19 mouse cellular contexts compared by ENCODE assay signal in genomic region chr16:8758193-8758592, GRCm38 (mm10).
"Had no signal": no experiment of that assay in that cellular context is flagged by ENCODE, and none has a peak within 500 bp of the region (broad histone marks: within the 10 kb centered on the region; RNA-seq: fewer than 3 reads in every experiment).

No protein-coding gene starts in this region.

- H3K9ac ChIP-seq: lung, embryonic 14.5 days; midbrain, embryonic 12.5 days; neural tube, embryonic 13.5 days; neural tube, embryonic 15.5 days had no signal

- H3K4me2 ChIP-seq: lung, embryonic 14.5 days; midbrain, embryonic 12.5 days; neural tube, embryonic 13.5 days; neural tube, embryonic 15.5 days had no signal

- H3K36me3 ChIP-seq: midbrain, embryonic 10.5 days; midbrain, embryonic 12.5 days; neural tube, embryonic 13.5 days; neural tube, embryonic 15.5 days had no signal

- ATAC-seq: midbrain, embryonic 16.5 days had no signal

- H3K27me3 ChIP-seq: midbrain, embryonic 12.5 days; neural tube, embryonic 13.5 days; neural tube, embryonic 15.5 days had no signal

- H3K27ac ChIP-seq: midbrain, embryonic 10.5 days; midbrain, embryonic 12.5 days; neural tube, embryonic 13.5 days; neural tube, embryonic 15.5 days had no signal

- H3K9me3 ChIP-seq: midbrain, embryonic 10.5 days; midbrain, embryonic 12.5 days; neural tube, embryonic 13.5 days; neural tube, embryonic 15.5 days had no signal

- H3K4me1 ChIP-seq: midbrain, embryonic 10.5 days; midbrain, embryonic 12.5 days; neural tube, embryonic 13.5 days; neural tube, embryonic 15.5 days had no signal

- DNase-seq: lung, adult 18-20 months; lung, embryonic 14.5 days; lung, postnatal 10 days; lung, postnatal 4 days; midbrain, embryonic 14.5 days; retina, postnatal 1 day; right cerebral cortex, adult 18-20 months; right cerebral cortex, postnatal 25 days; right cerebral cortex, postnatal 4 days; spleen, adult 18-20 months; thymus, adult 18-20 months; thymus, postnatal 14 days; thymus, postnatal 36 days had no signal

- H3K4me3 ChIP-seq: midbrain, embryonic 10.5 days; midbrain, embryonic 12.5 days; myocyte; neural tube, embryonic 13.5 days; neural tube, embryonic 15.5 days had no signal
